Mouse (Mus musculus) liver, postnatal 0 days (tissue): ENCODE measurements at regions not wholly inside any gene's neighbourhood (a gene's known extent, or its start where the extent isn't known, plus 50 kb on each side); places are given as distances from the start of the nearest gene placed in this dataset.

Source experiments
- ATAC-seq: fragments of 200-750 bp; cut with Nextera tagmentation; 2 replicates; pipeline ENCODE4 v1.8.0; 2017; ENCODE audit warnings: mild to moderate bottlenecking, moderate library complexity
- DNase-seq: peaks from one replicate; pipeline ENCODE4 v3.0.0-alpha.2; 2016
- H3K27ac ChIP-seq: fragments of 300-500 bp; sonication (generic); 2 replicates; pipeline ENCODE4 v1.5.1; 2014; ENCODE audit warnings: antibody characterized with exemption, moderate library complexity, mild to moderate bottlenecking, low read depth
- H3K27me3 ChIP-seq: fragments of 300-500 bp; sonication (generic); 2 replicates; pipeline ENCODE4 v1.6.1; 2014; ENCODE audit warnings: low read length, control low read depth, mixed read lengths; ENCODE audit not compliant: insufficient read depth
- H3K36me3 ChIP-seq: fragments of 300-500 bp; sonication (generic); replicated peaks from 2 replicates; pipeline ENCODE4 v1.6.1; 2014; ENCODE audit warnings: mild to moderate bottlenecking, control low read depth, low read length, moderate library complexity, mixed read lengths; ENCODE audit not compliant: insufficient read depth
- H3K4me1 ChIP-seq: fragments of 300-500 bp; sonication (generic); 2 replicates; pipeline ENCODE4 v1.6.1; 2014; ENCODE audit warnings: antibody characterized with exemption, mild to moderate bottlenecking, control low read depth; ENCODE audit not compliant: insufficient read depth
- H3K4me2 ChIP-seq: fragments of 300-500 bp; sonication (generic); 2 replicates; pipeline ENCODE4 v1.6.1; 2014; ENCODE audit warnings: low read depth, mild to moderate bottlenecking, low read length, moderate library complexity, mixed read lengths
- H3K4me3 ChIP-seq: fragments of 300-500 bp; sonication (generic); 2 replicates; pipeline ENCODE4 v1.5.1; 2014; ENCODE audit warnings: low read depth, low read length
- H3K9ac ChIP-seq: fragments of 300-500 bp; sonication (generic); replicated peaks from 2 replicates; pipeline ENCODE4 v1.6.1; 2014; ENCODE audit warnings: mild to moderate bottlenecking, moderate library complexity
- H3K9me3 ChIP-seq: fragments of 300-500 bp; sonication (generic); 2 replicates; pipeline ENCODE4 v1.6.1; 2016; ENCODE audit warnings: mild to moderate bottlenecking, control low read depth, low read length, mixed read lengths
- CTCF ChIP-seq: sonication (generic); IDR thresholded peaks from 2 replicates; pipeline ENCODE4 v1.5.1; 2016; ENCODE audit warnings: antibody characterized with exemption, low read depth
- EP300 ChIP-seq: IDR thresholded peaks from 2 replicates; pipeline ENCODE4 v1.6.1; 2016; ENCODE audit warnings: antibody characterized with exemption, low read depth, mild to moderate bottlenecking
- WGBS: fragments of 180-500 bp; shearing (Covaris S2); extraction: QIAGEN DNeasy Blood & Tissue Kit; methylation state at CpG from one replicate; pipeline ENCODE4 v1.1.7; 2014; ENCODE audit not compliant: insufficient replicate concordance; 5-methylcytosine and 5-hydroxymethylcytosine counted together

DNA sequence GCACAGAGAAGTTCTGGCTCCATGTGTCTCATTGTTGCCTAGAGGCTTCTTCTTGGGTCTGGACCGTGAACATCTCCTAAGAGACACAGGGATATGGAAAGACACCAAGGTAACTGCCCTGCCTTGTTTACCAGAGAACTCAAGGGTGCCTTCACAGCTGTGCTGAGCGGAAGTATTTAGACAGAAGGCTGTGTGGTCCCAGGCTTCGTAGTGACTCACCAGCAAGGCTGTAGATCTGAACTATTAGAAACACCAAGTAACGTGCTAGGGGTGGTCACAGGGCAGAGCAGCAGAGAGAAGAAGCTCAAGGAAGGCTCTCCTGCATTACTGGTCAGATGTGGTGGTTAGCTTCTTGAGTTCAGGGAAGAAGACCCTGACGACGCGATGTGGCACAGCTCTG, 51.6 kb upstream of the Lpp start:
- no peaks in the 10 kb centered on the region for H3K36me3 ChIP-seq
- TF ChIP-seq CTCF (no peak), EP300 (no peak)
- no peak overlapping the region for H3K27ac ChIP-seq
- no peak overlapping the region for H3K9ac ChIP-seq
- ATAC-seq = no peak; the same call in 1 of the 2 replicates
- WGBS = 75% methylated on average over 7 of the region's 7 CpGs
- DNase-seq = no peak
- H3K9me3 ChIP-seq = no peaks in the 10 kb centered on the region
- H3K4me2 ChIP-seq = no peak overlapping the region
- no peaks in the 10 kb centered on the region for H3K27me3 ChIP-seq
- no peak overlapping the region for H3K4me3 ChIP-seq
- H3K4me1 ChIP-seq = peaks cover 3% of the 10 kb centered on the region; the same call in 1 of the 2 replicates

DNA sequence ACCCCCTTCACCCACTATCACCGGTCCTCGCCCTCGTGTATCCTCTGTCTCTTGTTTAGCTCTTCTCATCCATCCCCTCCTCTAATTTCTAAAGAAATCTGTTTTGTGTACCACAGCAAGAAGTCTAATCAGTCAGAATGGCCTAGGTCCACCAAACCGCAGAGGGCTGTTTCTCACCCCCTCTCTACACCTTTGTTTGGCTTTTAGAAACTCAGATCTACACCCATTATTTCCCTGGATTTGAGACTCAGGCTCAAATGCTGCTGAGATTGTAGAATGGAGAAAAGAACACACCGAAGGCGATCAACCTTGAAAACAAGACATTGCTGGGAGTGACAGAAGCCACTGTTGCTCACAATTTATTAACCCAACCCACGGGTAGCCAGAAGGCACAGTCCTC, 52.7 kb upstream of the Lpp start:
- no peaks in the 10 kb centered on the region for H3K27me3 ChIP-seq
- ATAC-seq = no peak
- H3K36me3 ChIP-seq = no peaks in the 10 kb centered on the region
- no peak for DNase-seq
- no peaks in the 10 kb centered on the region for H3K9me3 ChIP-seq
- H3K4me1 ChIP-seq = peaks cover 3% of the 10 kb centered on the region; the same call in 1 of the 2 replicates
- no peak overlapping the region for H3K9ac ChIP-seq
- WGBS = 73% methylated on average over 7 of the region's 7 CpGs
- no peak overlapping the region for H3K4me2 ChIP-seq
- TF ChIP-seq EP300 (no peak), CTCF (no peak)
- H3K4me3 ChIP-seq = no peak overlapping the region
- H3K27ac ChIP-seq = no peak overlapping the region

DNA sequence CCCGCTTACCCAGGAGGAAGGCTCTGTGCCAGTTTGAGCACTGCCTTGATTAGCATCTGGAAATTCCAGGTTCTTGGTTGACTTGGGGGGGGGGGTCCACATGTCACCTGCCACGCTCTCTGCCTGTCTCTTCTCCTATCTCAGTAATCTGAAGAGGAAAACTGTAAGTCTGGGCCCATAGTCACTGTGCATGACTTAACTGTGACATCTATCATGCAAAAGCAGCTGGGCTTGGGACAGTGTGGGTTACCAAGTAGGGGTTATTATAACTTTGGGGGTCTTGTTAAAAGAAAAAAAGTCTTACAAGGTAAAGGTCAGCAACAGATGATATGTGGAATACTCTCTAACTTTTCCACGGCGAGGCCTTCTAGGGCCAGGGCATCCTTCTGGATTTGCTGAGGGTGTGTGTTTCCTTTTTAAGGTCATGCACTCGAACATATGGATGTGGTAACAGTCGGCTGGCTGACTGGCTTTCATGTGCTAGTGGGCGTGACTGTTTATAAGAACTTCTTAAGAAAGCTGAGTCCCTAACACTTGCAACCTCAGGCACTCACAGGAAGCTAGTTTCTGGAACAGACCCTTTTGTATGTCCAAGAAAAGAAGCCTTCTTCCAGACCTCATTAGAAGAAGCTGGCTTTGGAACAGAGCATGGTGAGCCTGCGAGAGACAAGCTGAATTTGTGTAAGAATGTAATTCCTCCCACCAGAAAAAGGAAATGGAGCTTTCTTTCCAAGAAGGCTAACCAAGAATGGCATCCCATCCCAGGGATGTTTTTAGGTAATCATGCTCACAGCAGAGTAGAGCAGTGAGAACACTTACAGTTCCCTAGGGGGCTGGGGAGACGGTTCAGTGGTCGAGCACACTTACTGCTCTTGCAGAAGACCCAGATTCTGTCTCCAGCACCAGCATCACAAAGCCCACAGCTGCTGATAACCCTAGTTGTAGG, 53.7 kb upstream of the Lpp start:
- no peak overlapping the region for H3K9ac ChIP-seq
- H3K27ac ChIP-seq = peak overlapping the region; percentile 44; the same call in 1 of the 2 replicates
- H3K36me3 ChIP-seq = no peaks in the 10 kb centered on the region
- ATAC-seq = no peak
- DNase-seq = no peak
- H3K4me3 ChIP-seq = no peak overlapping the region
- H3K4me1 ChIP-seq = peaks cover 3% of the 10 kb centered on the region; the same call in 1 of the 2 replicates
- H3K27me3 ChIP-seq = no peaks in the 10 kb centered on the region
- no peaks in the 10 kb centered on the region for H3K9me3 ChIP-seq
- H3K4me2 ChIP-seq = no peak overlapping the region
- WGBS = 58% methylated on average over 10 of the region's 10 CpGs
- TF ChIP-seq EP300 (no peak), CTCF (no peak)

GRCm38 (mm10) chr16:24338404-24338803, 54.9 kb upstream of the Lpp start:
- no peak for DNase-seq

DNA sequence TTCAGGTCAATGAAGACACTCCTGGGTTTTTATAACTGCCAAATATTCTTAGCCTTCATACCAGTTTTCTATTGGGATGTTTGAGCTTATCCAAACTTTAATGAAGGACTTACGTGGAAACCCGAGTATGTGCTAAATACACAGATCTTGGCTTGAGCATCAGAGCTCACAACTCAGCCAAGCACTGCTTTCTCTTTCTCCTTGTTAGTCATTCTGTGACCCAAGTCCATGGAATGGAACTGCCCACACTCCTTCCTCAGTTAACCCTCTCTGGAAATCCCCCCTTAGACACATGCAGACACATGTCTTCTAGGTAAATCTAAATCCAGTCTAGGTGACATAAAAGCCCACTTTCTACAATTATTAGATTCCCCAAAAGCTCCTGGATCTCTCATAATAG, 58.9 kb upstream of the Lpp start:
- no peak overlapping the region for H3K4me3 ChIP-seq
- H3K4me1 ChIP-seq = peaks cover 3% of the 10 kb centered on the region; the same call in 1 of the 2 replicates
- H3K4me2 ChIP-seq = no peak overlapping the region
- H3K27ac ChIP-seq = no peak overlapping the region
- no peak overlapping the region for H3K9ac ChIP-seq
- DNase-seq (no peak), ATAC-seq (no peak)
- no peaks in the 10 kb centered on the region for H3K27me3 ChIP-seq
- no peaks in the 10 kb centered on the region for H3K36me3 ChIP-seq
- no peaks in the 10 kb centered on the region for H3K9me3 ChIP-seq
- 77% methylated on average over 2 of the region's 2 CpGs for WGBS
- no peak for TF ChIP-seq CTCF
- TF ChIP-seq EP300 = no peak

More at GRCm38 (mm10) chr16:24338404-24338803, 54.9 kb upstream of the Lpp start:
- WGBS = 70% methylated on average over 7 of the region's 7 CpGs
- H3K9me3 ChIP-seq = no peaks in the 10 kb centered on the region
- H3K4me3 ChIP-seq = no peak overlapping the region
- TF ChIP-seq CTCF (no peak), EP300 (no peak)
- no peak overlapping the region for H3K9ac ChIP-seq
- no peak overlapping the region for H3K27ac ChIP-seq
- no peak for ATAC-seq
- H3K36me3 ChIP-seq = no peaks in the 10 kb centered on the region
- no peaks in the 10 kb centered on the region for H3K27me3 ChIP-seq
- H3K4me2 ChIP-seq = no peak overlapping the region
- peaks cover 3% of the 10 kb centered on the region; the same call in 1 of the 2 replicates for H3K4me1 ChIP-seq

DNA sequence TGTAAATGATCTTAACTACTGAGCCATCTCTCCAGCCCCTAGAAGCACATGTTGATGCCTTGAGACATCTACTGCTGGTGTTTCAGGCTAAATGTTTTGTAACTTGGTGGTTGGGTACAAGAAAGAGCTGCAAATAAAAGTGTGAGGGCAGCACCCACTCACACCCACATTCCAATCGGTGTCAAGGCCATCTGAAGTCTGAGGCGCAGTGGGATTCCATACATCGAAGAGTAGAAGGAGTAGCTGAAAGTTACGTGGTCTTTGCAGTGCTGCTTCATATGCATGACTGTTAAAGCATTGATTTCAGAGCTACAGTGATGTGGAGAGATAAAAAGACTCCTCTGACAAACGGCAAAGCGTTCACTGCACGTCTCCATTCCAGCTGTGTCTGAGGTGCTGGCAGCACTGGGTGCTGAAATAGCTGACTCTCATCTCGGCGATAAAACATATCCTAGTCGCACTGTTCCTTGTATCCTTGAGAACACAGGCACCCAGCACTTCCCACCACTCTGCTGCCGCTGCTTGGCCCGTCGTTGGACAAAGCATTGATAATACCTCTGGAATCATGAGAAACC, 61.8 kb upstream of the Lpp start:
- Histone ChIP-seq H3K9ac (no peak overlapping the region), H3K4me2 (no peak overlapping the region), H3K27me3 (no peaks in the 10 kb centered on the region), H3K27ac (no peak overlapping the region), H3K4me1 (no peaks in the 10 kb centered on the region), H3K4me3 (no peak overlapping the region), H3K9me3 (no peaks in the 10 kb centered on the region), H3K36me3 (no peaks in the 10 kb centered on the region)
- DNase-seq (no peak), ATAC-seq (no peak)
- WGBS = 74% methylated on average over 13 of the region's 13 CpGs
- TF ChIP-seq CTCF (no peak), EP300 (no peak)
